Mouse (Mus musculus): ENCODE data around the gene Qk.

GRCm38 (mm10) chr17:10161258-10161657 is 158.4 kb downstream of the Qk start:
- TF ChIP-seq CTCF (conservative IDR thresholded peaks at IDR 0.05; ENCODE audit: low read length) (no peak), NANOG (IDR thresholded peaks at IDR 0.05; ENCODE audit: borderline replicate concordance, low read length) (no peak)

Measured in E14TG2a.4 (cell line).